Mouse (Mus musculus) olfactory bulb, adult 2 months (tissue): ENCODE measurements around the gene Myom1.

Source experiments
- CTCF ChIP-seq: fragments of 200-500 bp; IDR thresholded peaks from 2 replicates; pipeline ENCODE4 v1.5.1; 2012; ENCODE audit warnings: low read depth, mild to moderate bottlenecking, low read length, moderate library complexity; ENCODE audit not compliant: insufficient read depth
- POLR2A ChIP-seq: fragments of 200-500 bp; IDR thresholded peaks from 2 replicates; pipeline ENCODE4 v1.6.1; 2012; ENCODE audit warnings: mild to moderate bottlenecking, low read depth, low read length, moderate library complexity; ENCODE audit not compliant: insufficient read depth

DNA sequence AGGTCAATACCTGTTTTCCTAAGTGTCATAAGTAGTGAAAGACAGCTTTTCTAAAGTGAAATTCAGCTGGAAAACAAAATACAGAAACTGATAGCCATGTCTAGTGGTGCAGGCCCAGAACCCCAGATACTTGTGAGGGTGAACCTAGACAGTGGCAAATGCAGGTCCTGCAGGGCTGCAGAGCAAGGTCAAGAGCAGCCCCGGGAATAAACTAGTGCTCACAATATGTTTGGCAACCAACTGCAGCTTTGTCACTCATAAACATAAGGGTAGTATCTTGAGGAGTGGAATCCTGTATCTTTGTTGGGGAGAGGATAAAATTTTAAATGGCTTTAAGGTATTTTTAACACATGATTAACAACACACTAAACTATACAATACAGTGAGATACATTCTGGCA lies 7.3 kb downstream of the Myom1 start:
- TF ChIP-seq CTCF (no peak), POLR2A (no peak)
